In genomic region chr17:62160301-62160700, GRCm38 (mm10) we compare ENCODE assay signal across 14 mouse cellular contexts.
"Had no signal": no experiment of that assay in that cellular context is flagged by ENCODE, and none has a peak within 500 bp of the region (broad histone marks: within the 10 kb centered on the region; RNA-seq: fewer than 3 reads in every experiment).

No protein-coding gene starts in this region.

- H3K4me1 ChIP-seq: limb, embryonic 10.5 days; liver, embryonic 15.5 days; midbrain, embryonic 10.5 days; neural tube, embryonic 15.5 days had no signal

- DNase-seq: kidney, adult 8-10 months; kidney, postnatal 25 days; lung, adult 2 months; lung, postnatal 4 days; midbrain, embryonic 14.5 days; right cerebral cortex, postnatal 4 days; spleen, adult 18-20 months; thymus, adult 2 months; thymus, postnatal 4 days had no signal

- H3K4me3 ChIP-seq: limb, embryonic 10.5 days; liver, embryonic 15.5 days; midbrain, embryonic 10.5 days; myocyte; neural tube, embryonic 15.5 days had no signal

- H3K27me3 ChIP-seq: liver, embryonic 15.5 days; neural tube, embryonic 15.5 days had no signal

- H3K36me3 ChIP-seq: limb, embryonic 10.5 days; liver, embryonic 15.5 days; midbrain, embryonic 10.5 days; neural tube, embryonic 15.5 days had no signal

- H3K9me3 ChIP-seq: limb, embryonic 10.5 days; liver, embryonic 15.5 days; midbrain, embryonic 10.5 days; neural tube, embryonic 15.5 days had no signal

- H3K27ac ChIP-seq: limb, embryonic 10.5 days; liver, embryonic 15.5 days; midbrain, embryonic 10.5 days; neural tube, embryonic 15.5 days had no signal
